Mouse (Mus musculus): ENCODE data around the gene Pde6g.
A peak's percentile ranks its signal among the peaks of the same experiment; 100 is the strongest.

Pde6g gene

GRCm38 (mm10) chr11:120453306-120453705 lies at the start of gene Pde6g:
TSS of gene Pde6g (minus strand) at chr11:120453500.
- no peak for ATAC-seq (ENCODE audit: insufficient number of reproducible peaks, low FRiP score, low TSS enrichment)

GRCm38 (mm10) chr11:120501701-120502100 lies 48.4 kb upstream of the Pde6g start:
- no peak for ATAC-seq (ENCODE audit: insufficient number of reproducible peaks, low FRiP score, low TSS enrichment)

GRCm38 (mm10) chr11:120501018-120501417 lies 47.7 kb upstream of the Pde6g start:
- ATAC-seq (ENCODE audit: insufficient number of reproducible peaks, low FRiP score, low TSS enrichment), result no peak

DNA sequence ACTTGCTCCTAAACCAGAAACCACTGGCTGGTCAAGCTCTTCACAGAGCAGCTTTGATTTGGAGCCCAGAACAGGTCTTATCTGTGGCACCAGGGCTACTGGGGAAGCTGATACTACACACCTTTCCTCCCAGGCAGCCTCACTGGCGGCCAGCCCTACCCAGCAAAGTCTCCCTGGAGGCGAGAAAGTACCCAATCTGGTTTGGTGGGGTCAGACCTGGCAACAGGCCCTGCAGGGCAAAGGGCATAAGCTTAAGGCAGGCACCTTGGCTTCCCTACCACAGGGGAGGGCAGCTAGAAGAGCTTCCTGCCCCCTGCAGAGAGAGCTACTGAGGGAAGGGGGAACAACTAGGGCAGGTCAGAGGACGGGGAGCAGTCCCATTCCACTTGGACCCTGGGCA lies 47.1 kb upstream of the Pde6g start:
- no peak for ATAC-seq (ENCODE audit: insufficient number of reproducible peaks, low FRiP score, low TSS enrichment)

DNA sequence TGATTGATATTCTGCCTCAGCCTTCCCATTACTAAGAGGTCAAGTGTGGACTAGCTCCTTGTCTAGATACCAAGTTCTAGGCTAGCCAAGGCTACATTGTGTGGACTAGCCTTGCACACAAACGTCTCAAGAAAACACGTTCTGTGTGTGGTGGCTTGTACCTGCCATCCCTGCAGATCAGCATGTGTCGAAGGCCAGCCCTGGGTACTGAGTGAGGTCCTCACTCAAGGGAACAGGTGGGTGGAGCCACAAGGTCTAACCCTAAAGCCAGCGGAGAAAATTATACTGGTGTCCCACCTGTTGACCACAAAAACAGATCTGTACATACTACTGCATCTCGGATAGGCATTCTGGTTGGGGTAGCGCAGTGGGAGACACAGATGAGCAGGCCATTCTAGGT lies 46.6 kb upstream of the Pde6g start:
- no peak for ATAC-seq (ENCODE audit: insufficient number of reproducible peaks, low FRiP score, low TSS enrichment)

DNA sequence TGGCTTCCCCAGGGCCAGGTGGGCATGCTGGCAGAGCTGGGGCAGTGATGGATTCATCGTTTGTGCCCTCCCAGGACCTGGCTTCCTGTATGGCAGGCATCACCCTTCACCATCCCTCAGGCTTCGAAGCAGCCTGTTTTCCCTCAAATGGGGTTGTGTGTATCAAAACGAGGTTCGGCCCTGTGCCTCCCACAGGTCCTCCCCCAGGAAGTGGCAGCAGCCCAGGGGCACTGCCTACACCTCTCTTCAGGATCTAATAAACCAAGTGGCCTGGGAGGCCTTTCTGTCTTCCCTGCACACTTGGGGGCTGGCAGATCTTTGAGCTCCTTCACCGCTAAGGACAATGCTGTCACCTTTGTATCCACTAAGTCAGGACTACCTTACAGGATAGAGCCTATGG lies 45.6 kb upstream of the Pde6g start:
- no peak for ATAC-seq (ENCODE audit: insufficient number of reproducible peaks, low FRiP score, low TSS enrichment)

- ATAC-seq (ENCODE audit: insufficient number of reproducible peaks, low FRiP score, low TSS enrichment), result no peak
Observed at GRCm38 (mm10) chr11:120498226-120498625, 44.9 kb upstream of the Pde6g start.

DNA sequence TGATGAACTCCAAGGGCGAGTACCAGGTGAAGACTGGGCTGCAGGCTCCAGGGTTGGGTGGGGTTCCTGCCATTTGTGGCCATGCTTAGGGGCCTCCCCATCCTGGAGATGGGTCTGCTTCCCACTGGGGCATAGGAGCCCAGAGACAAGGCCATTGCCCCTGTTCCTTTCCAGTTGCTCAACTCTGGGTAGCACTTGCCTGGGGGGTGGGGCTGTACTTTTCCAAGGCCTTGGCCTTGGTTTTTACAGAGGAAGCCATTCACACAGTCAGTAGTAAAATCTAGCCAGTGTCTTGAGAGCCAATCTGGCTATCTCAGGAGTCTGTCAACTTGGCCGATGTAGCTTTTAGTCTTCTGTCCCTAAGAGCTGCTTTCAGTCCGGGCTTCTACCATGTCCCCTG lies 44.1 kb upstream of the Pde6g start:
- ATAC-seq (ENCODE audit: insufficient number of reproducible peaks, low FRiP score, low TSS enrichment), result no peak

DNA sequence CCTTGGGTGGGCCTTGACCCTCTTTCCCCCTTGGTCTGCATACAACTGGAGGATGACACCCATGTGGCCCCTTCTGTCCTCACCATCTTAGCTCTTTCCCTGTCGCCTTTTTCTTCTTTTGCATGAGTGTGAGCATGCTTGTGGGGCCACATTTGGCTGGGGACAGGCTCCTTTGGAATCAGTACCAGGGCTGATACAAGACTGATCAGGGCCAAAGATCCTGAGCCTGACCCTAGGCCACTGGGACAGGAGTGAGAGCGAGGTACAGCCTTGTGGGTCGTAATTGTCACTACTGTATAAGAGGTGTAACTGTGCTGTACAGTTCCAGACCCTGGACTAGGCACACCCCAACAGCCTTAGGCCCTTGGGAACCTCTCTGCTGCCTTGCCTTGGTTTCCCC lies 40.6 kb upstream of the Pde6g start:
- no peak for ATAC-seq (ENCODE audit: insufficient number of reproducible peaks, low FRiP score, low TSS enrichment)

DNA sequence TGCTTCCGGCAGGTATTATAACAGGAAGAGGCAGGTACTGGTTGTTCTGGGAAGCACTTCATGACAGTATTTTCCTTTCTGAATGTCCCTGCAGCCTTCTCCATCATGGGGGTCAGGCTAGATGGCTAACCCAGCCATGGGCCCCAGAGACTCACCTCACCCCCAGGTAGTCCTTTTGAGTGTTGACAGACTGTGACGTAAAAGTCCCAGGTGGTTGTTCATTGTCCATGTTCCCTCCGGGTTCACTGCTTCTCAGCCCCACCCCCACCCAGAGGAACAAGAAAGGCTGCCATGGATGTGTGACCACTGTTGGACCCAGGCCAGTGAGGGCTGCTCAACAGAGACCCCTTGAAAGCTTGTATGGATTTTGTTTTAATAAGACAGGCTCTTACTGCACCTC lies 40.1 kb upstream of the Pde6g start:
- no peak for ATAC-seq (ENCODE audit: insufficient number of reproducible peaks, low FRiP score, low TSS enrichment)

DNA sequence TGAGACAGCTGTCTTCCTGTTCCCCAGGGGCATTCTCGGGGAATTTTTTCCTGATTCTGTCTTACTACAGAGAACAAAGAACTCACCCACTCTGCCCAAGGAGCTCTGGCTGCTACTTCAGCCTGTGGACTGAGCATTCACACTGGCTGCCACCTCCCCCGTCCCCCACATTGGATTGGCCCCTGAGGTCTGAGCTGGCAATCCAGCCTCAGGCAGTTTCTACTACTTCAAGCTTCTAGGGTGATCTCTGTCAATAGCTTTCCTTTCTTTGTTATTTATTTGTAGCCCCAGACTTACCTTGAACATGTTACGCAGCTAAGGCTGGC lies 39.5 kb upstream of the Pde6g start:
- no peak for ATAC-seq (ENCODE audit: insufficient number of reproducible peaks, low FRiP score, low TSS enrichment)

DNA sequence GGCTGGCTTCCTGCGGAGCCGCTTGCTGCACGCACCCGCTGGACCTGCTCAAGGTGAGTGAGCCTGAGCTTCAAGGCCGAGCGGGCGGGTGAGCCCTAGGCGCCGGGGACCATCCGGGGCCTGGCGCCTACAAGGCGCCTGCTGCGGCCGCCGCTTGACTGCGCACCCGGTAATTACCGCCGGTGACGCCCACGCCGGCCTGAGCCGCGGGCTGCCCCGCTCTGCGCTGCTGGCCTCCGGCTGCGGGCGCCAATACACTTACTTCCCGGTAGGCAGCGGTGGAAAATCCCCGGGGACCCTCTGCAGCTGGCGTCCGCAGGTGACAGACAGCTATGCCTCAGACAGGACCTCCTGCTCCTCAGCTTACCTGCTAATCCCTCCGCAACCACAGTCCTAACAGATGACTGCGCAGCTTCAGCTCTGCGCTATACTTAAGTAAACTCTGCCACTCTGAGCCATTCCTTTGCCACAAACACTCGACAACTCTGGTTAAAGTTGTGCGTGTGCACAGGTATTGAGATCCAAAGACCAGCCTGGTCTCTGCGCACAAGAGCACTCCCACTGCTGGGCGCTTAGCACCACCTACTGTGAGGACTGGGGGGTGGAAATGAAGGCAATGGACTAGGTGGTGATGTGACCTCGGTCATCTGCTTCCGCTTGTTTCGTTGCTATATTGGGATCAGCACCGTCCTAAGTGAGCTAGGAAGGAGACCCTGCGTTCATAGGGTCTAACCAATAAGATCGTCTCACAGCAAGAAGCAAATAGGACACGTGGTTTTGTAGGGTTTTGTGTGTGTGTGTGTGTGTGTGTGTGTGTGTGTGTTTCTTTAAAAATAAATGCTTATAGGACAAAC lies 39.0 kb upstream of the Pde6g start:
- peak; percentile 33; the same call in 1 of the 2 replicates for ATAC-seq (ENCODE audit: insufficient number of reproducible peaks, low FRiP score, low TSS enrichment)

DNA sequence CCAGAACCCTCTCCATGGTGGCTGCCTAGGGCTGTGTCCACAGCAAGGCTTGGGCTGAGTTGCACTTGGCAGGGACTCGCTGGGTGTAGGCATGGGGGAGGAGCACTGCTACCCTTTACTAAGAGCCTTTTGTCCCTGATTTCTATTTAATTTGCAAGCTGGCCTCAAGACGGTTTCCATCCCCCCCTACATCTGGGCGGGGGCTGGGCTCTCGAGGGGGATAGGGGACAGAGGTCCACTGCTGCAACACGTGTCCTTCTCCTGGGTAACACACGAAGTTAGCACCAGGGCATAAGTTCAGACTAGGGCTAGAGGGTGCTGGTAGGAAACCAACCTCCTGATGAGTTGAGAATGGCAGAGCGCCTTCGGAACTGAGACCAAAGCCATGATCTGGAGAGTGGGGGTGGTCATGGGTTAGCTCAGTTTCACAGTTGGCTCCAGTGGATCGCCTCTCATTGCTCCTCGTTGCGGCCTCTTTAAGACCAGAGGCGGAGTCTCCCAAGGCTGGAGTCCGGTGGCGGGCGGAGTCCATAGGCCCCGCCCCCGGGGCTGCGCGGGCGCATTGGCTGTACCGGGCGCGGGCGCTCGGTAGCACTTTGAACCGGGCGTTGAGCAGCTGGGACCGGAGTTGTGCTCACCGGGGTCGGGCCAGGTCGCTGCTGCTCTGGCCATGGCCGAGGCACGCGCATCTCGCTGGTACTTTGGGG lies 38.2 kb upstream of the Pde6g start, which contains the start of gene Slc25a10:
TSS of gene Slc25a10 (plus strand) at position 524 of the 707 bp plus-strand sequence.
- peak; percentile 78; the same call in 1 of the 2 replicates for ATAC-seq (ENCODE audit: insufficient number of reproducible peaks, low FRiP score, low TSS enrichment)

- no peak for ATAC-seq (ENCODE audit: insufficient number of reproducible peaks, low FRiP score, low TSS enrichment)
Observed at GRCm38 (mm10) chr11:120490291-120491046, 37.2 kb upstream of the Pde6g start.

GRCm38 (mm10) chr11:120489054-120489761 lies 35.9 kb upstream of the Pde6g start:
- 0 out of 2 replicates have a peak, but pooled peaks have one; percentile 28 for ATAC-seq (ENCODE audit: insufficient number of reproducible peaks, low FRiP score, low TSS enrichment)

DNA sequence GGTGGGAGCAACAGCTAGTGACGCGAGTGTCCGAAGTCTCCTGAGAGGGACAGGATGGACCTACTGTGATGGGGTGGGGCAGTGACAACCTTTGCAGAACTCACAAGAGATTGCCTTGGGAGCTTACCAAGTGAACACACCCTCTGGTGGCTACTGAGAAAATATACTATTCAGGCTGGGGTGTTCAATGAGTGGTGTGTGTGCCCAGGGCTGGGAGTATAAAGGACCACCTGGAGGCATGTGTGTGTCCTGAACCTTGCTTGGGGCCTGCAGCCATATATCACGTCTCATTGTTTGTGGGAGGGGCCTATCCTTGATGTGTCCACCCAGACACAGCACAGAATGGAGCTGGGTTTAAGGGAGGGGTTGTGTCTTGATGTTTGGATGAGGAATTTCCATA lies 35.2 kb upstream of the Pde6g start:
- no peak for ATAC-seq (ENCODE audit: insufficient number of reproducible peaks, low FRiP score, low TSS enrichment)

DNA sequence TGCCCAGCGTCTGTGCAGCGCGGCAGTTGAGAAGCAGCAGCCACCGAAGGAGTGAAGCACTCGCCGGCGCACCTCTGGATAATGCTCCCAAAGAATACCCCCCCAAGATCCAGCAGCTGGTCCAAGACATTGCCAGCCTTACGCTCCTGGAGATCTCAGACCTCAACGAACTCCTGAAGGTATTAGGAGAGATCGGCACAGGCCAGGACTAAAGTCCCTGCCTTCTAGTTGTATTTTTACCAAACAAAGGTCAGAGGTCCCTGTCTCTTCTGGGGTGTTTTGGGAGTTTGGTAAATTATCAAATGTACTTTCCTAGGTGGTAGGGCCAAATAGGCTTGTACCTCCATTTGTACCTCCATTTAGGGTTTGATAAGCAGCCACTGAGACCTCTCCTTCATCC lies 32.0 kb upstream of the Pde6g start:
- no peak for ATAC-seq (ENCODE audit: insufficient number of reproducible peaks, low FRiP score, low TSS enrichment)

GRCm38 (mm10) chr11:120484265-120484981 lies 31.1 kb upstream of the Pde6g start, which contains the start of gene Mrpl12:
TSS of gene Mrpl12 (plus strand) at chr11:120484613.
- peak; percentile 86 for ATAC-seq (ENCODE audit: insufficient number of reproducible peaks, low FRiP score, low TSS enrichment)

DNA sequence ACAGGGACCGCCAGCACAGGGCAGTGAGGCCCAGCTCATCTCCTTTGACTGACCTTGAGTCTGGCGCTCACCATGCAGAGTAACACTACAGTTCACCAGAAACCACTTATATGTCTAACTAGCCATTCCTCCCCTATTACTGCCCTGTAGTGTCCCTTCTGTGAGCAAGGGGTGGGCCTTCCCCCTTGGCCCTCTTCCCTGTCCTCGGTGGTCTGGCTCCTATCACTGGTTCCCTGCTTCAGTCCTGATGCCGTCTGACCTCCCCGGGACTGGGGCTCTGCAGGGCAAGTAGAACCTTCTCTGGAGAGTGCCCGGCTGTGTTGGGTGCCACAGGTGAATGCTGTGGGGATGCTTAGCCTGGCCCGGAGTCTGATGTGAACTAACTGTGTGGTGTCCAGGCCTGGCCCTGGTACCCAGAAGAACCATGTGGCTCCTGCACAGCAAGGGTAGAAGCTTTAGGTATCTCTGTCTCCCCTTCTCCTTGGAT lies 30.2 kb upstream of the Pde6g start:
- ATAC-seq (ENCODE audit: insufficient number of reproducible peaks, low FRiP score, low TSS enrichment), result no peak

Data from cerebellum, adult (tissue).